Mouse (Mus musculus) MN1 (cell line): ENCODE measurements around the gene Cux1.

Experiments used
- DNase-seq: peaks from one replicate; pipeline ENCODE4 v3.0.0-alpha.2; 2016; ENCODE audit warnings: low spot score

Cux1 gene

GRCm38 (mm10) chr5:136510609-136511008 lies 56.7 kb downstream of the Cux1 start:
- DNase-seq: no peak

GRCm38 (mm10) chr5:136507629-136508028 lies 59.7 kb downstream of the Cux1 start:
- DNase-seq: no peak

GRCm38 (mm10) chr5:136506262-136506661 lies 61.0 kb downstream of the Cux1 start:
- DNase-seq: no peak

- no peak for DNase-seq
Observed at GRCm38 (mm10) chr5:136502491-136503086, 64.7 kb downstream of the Cux1 start.

- peak; percentile 55 for DNase-seq
Observed at GRCm38 (mm10) chr5:136500307-136500871, 66.9 kb downstream of the Cux1 start.

GRCm38 (mm10) chr5:136499316-136499715 lies 68.0 kb downstream of the Cux1 start:
- DNase-seq: no peak

GRCm38 (mm10) chr5:136498741-136499140 lies 68.5 kb downstream of the Cux1 start:
- DNase-seq: no peak

- no peak for DNase-seq
Observed at GRCm38 (mm10) chr5:136497301-136497700, 70.0 kb downstream of the Cux1 start.

GRCm38 (mm10) chr5:136495581-136495980 lies 71.7 kb downstream of the Cux1 start:
- DNase-seq: no peak

- DNase-seq: no peak
Observed at GRCm38 (mm10) chr5:136494927-136495326, 72.4 kb downstream of the Cux1 start.

- DNase-seq: no peak
Observed at GRCm38 (mm10) chr5:136494288-136494687, 73.0 kb downstream of the Cux1 start.

GRCm38 (mm10) chr5:136489450-136489849 lies 77.8 kb downstream of the Cux1 start:
- DNase-seq: peak; percentile 24

- no peak for DNase-seq
Observed at GRCm38 (mm10) chr5:136488721-136489120, 78.6 kb downstream of the Cux1 start.

GRCm38 (mm10) chr5:136488223-136488622 lies 79.1 kb downstream of the Cux1 start:
- no peak for DNase-seq

GRCm38 (mm10) chr5:136487397-136488093 lies 79.7 kb downstream of the Cux1 start:
- no peak for DNase-seq

GRCm38 (mm10) chr5:136486401-136486800 lies 80.9 kb downstream of the Cux1 start:
- no peak for DNase-seq

- DNase-seq: no peak
Observed at GRCm38 (mm10) chr5:136485397-136485796, 81.9 kb downstream of the Cux1 start.

GRCm38 (mm10) chr5:136482434-136482833 lies 84.9 kb downstream of the Cux1 start:
- peak; percentile 48 for DNase-seq

GRCm38 (mm10) chr5:136480541-136480940 lies 86.7 kb downstream of the Cux1 start:
- no peak for DNase-seq

- DNase-seq: no peak
Observed at GRCm38 (mm10) chr5:136479801-136480200, 87.5 kb downstream of the Cux1 start.

GRCm38 (mm10) chr5:136479024-136479763 lies 88.1 kb downstream of the Cux1 start:
- no peak for DNase-seq

GRCm38 (mm10) chr5:136476272-136476671 lies 91.0 kb downstream of the Cux1 start:
- DNase-seq: peak; percentile 78

- no peak for DNase-seq
Observed at GRCm38 (mm10) chr5:136475161-136475560, 92.1 kb downstream of the Cux1 start.
